Mouse (Mus musculus) myocyte (in vitro differentiated cells): Measurements from ENCODE around the gene Rplp2. TPM values are rescaled to one million over a fixed set of nuclear protein-coding genes. Genes with fewer than 3 reads are reported as not detected.
A peak's percentile ranks its signal among the peaks of the same experiment; 100 is the strongest.

Experiments used
- H3K27me3 ChIP-seq: one replicate; pipeline ENCODE4 v1.6.1; 2011; ENCODE audit not compliant: control insufficient read depth, insufficient read depth, insufficient read length
- H3K36me3 ChIP-seq: one replicate; pipeline ENCODE4 v1.6.1; 2011; ENCODE audit not compliant: control insufficient read depth, insufficient read depth
- H3K4me2 ChIP-seq: one replicate; pipeline ENCODE4 v1.6.1; 2011; ENCODE audit warnings: low read depth, control low read depth
- H3K4me3 ChIP-seq: one replicate; pipeline ENCODE4 v1.5.1; 2011; ENCODE audit warnings: mild to moderate bottlenecking, control low read depth, moderate library complexity
- H3K79me2 ChIP-seq: one replicate; pipeline ENCODE4 v1.6.1; 2011; ENCODE audit not compliant: control insufficient read depth, insufficient read depth
- H3ac ChIP-seq: one replicate; pipeline ENCODE4 v1.6.1; 2011; ENCODE audit not compliant: control insufficient read depth, insufficient read length
- CEBPB ChIP-seq: IDR thresholded peaks from 2 replicates; pipeline ENCODE4 v1.6.1; 2011; ENCODE audit warnings: mild to moderate bottlenecking, moderate library complexity; ENCODE audit not compliant: poor library complexity, insufficient read depth, severe bottlenecking
- E2F4 ChIP-seq: IDR thresholded peaks from one replicate; pipeline ENCODE4 v1.6.1; 2011; ENCODE audit warnings: mild to moderate bottlenecking, control low read depth, moderate library complexity; ENCODE audit not compliant: insufficient read depth
- MAX ChIP-seq: IDR thresholded peaks from one replicate; pipeline ENCODE4 v1.6.1; 2011; ENCODE audit warnings: low read depth, mild to moderate bottlenecking, control low read depth
- MYOD1 ChIP-seq, 3 experiments: IDR thresholded peaks; one replicate each; pipeline ENCODE4 v1.6.1; 2011; ENCODE audit warnings: control low read depth in 2 of 3, low read depth in 2 of 3, mild to moderate bottlenecking in 2 of 3, moderate library complexity in 1 of 3; ENCODE audit not compliant: insufficient read length in 2 of 3, control insufficient read depth in 1 of 3
- MYOG ChIP-seq, 3 experiments: IDR thresholded peaks; one replicate each; pipeline ENCODE4 v1.6.1; 2011; ENCODE audit warnings: control low read depth in 2 of 3, low read depth in 2 of 3, mild to moderate bottlenecking in 2 of 3; ENCODE audit not compliant: insufficient read length in 2 of 3, control insufficient read depth in 1 of 3, insufficient read depth in 1 of 3
- POLR2A ChIP-seq: IDR thresholded peaks from one replicate; pipeline ENCODE4 v1.6.1; 2011; ENCODE audit warnings: low read depth, mild to moderate bottlenecking, control low read depth, moderate library complexity; ENCODE audit not compliant: insufficient read length
- POLR2AphosphoS2 ChIP-seq: IDR thresholded peaks from one replicate; pipeline ENCODE4 v1.6.1; 2011; ENCODE audit warnings: low read depth, control low read depth; ENCODE audit not compliant: insufficient read length
- REST ChIP-seq: IDR thresholded peaks from one replicate; pipeline ENCODE4 v1.6.1; 2011; ENCODE audit warnings: mild to moderate bottlenecking, control low read depth, moderate library complexity; ENCODE audit not compliant: insufficient read depth, insufficient read length
- SRF ChIP-seq: IDR thresholded peaks from one replicate; pipeline ENCODE4 v1.6.1; 2011; ENCODE audit warnings: low read depth; ENCODE audit not compliant: control insufficient read depth, insufficient read length
- TCF12 ChIP-seq: IDR thresholded peaks from one replicate; pipeline ENCODE4 v1.6.1; 2011; ENCODE audit warnings: mild to moderate bottlenecking, control low read depth; ENCODE audit not compliant: poor library complexity, insufficient read depth, severe bottlenecking
- TCF3 ChIP-seq: IDR thresholded peaks from one replicate; pipeline ENCODE4 v1.6.1; 2011; ENCODE audit warnings: low read depth, control low read depth; ENCODE audit not compliant: insufficient read length
- USF1 ChIP-seq: IDR thresholded peaks from one replicate; pipeline ENCODE4 v1.6.1; 2011; ENCODE audit warnings: low read depth, mild to moderate bottlenecking, control low read depth, moderate library complexity
- polyA plus RNA-seq: library from polyadenylated mRNA; unstranded; fragments of >200 nt; fragmentation: generic; extraction: Trizol; gene quantifications from one replicate; pipeline ENCODE4 v1.2.1, GENCODE M21; 2012; ENCODE audit warnings: missing spikeins

The Rplp2 gene
- polyA plus RNA-seq, 1 experiment = 5,265 TPM

- H3ac ChIP-seq = no peak overlapping the region
- TF ChIP-seq SRF = no peak
- no peak for TF ChIP-seq TCF12
- TF ChIP-seq MAX = no peak
- no peak for TF ChIP-seq POLR2A
- no peak for TF ChIP-seq POLR2AphosphoS2
- TF ChIP-seq MYOD1 (IDR thresholded peaks at IDR 0.05; ENCODE audit: control insufficient read depth in 1 of 3, insufficient read length in 2 of 3, low read depth in 2 of 3) = no peak
- TF ChIP-seq E2F4 = no peak
- TF ChIP-seq USF1 = no peak
- no peak for TF ChIP-seq CEBPB
- no peak for TF ChIP-seq TCF3
- no peak for TF ChIP-seq REST
- no peak for TF ChIP-seq MYOG (IDR thresholded peaks at IDR 0.05; ENCODE audit: control insufficient read depth in 1 of 3, insufficient read depth in 1 of 3, insufficient read length in 2 of 3, low read depth in 2 of 3)
- H3K36me3 ChIP-seq = no peaks in the 10 kb centered on the region
- H3K4me2 ChIP-seq = no peak overlapping the region
- no peak overlapping the region for H3K4me3 ChIP-seq
- H3K79me2 ChIP-seq = no peaks in the 10 kb centered on the region
- no peaks in the 10 kb centered on the region for H3K27me3 ChIP-seq
Measured at GRCm38 (mm10) chr7:141426948-141427730, 20.0 kb upstream of the Rplp2 start.

- Histone ChIP-seq H3K36me3 (no peaks in the 10 kb centered on the region), H3ac (no peak overlapping the region), H3K79me2 (no peaks in the 10 kb centered on the region), H3K4me3 (no peak overlapping the region), H3K4me2 (no peak overlapping the region), H3K27me3 (no peaks in the 10 kb centered on the region)
- no peak for TF ChIP-seq E2F4
Measured at GRCm38 (mm10) chr7:141428701-141429100, 18.5 kb upstream of the Rplp2 start.

- Histone ChIP-seq H3K79me2 (no peaks in the 10 kb centered on the region), H3K4me2 (no peak within 1 kb of the TSS), H3K36me3 (no peaks in the 10 kb centered on the region), H3K27me3 (no peaks in the 10 kb centered on the region), H3K4me3 (no peak within 1 kb of the TSS), H3ac (no peak within 1 kb of the TSS)
- TF ChIP-seq TCF12 (no peak), POLR2AphosphoS2 (peak; percentile 22)
Measured at GRCm38 (mm10) chr7:141429310-141429709, 17.9 kb upstream of the Rplp2 start, which contains the start of gene Cend1. Gene Cend1 (minus strand): TSS chr7:141429491.

GRCm38 (mm10) chr7:141429840-141430584 is 17.2 kb upstream of the Rplp2 start:
- Histone ChIP-seq H3K36me3 (no peaks in the 10 kb centered on the region), H3K4me2 (no peak overlapping the region), H3ac (no peak overlapping the region), H3K4me3 (no peak overlapping the region), H3K27me3 (no peaks in the 10 kb centered on the region), H3K79me2 (peaks cover 4% of the 10 kb centered on the region)
- TF ChIP-seq MYOD1 (IDR thresholded peaks at IDR 0.05; ENCODE audit: control insufficient read depth in 1 of 3, insufficient read length in 2 of 3, low read depth in 2 of 3) (no peak), TCF12 (no peak), MYOG (IDR thresholded peaks at IDR 0.05; ENCODE audit: control insufficient read depth in 1 of 3, insufficient read depth in 1 of 3, insufficient read length in 2 of 3, low read depth in 2 of 3) (no peak), POLR2A (no peak), MAX (no peak), CEBPB (no peak), USF1 (no peak), SRF (no peak), REST (no peak)

- no peak overlapping the region for H3ac ChIP-seq
- H3K27me3 ChIP-seq = no peaks in the 10 kb centered on the region
- no peaks in the 10 kb centered on the region for H3K36me3 ChIP-seq
- TF ChIP-seq TCF12 = no peak
- no peak for TF ChIP-seq MAX
- TF ChIP-seq REST = no peak
- no peak for TF ChIP-seq SRF
- no peak for TF ChIP-seq CEBPB
- TF ChIP-seq TCF3 = no peak
- TF ChIP-seq MYOG (IDR thresholded peaks at IDR 0.05; ENCODE audit: control insufficient read depth in 1 of 3, insufficient read depth in 1 of 3, insufficient read length in 2 of 3, low read depth in 2 of 3) = no peak
- TF ChIP-seq POLR2AphosphoS2 = no peak
- TF ChIP-seq MYOD1 (IDR thresholded peaks at IDR 0.05; ENCODE audit: control insufficient read depth in 1 of 3, insufficient read length in 2 of 3, low read depth in 2 of 3) = no peak
- TF ChIP-seq E2F4 = no peak
- no peak for TF ChIP-seq POLR2A
- TF ChIP-seq USF1 = no peak
- no peak overlapping the region for H3K4me3 ChIP-seq
- no peak overlapping the region for H3K4me2 ChIP-seq
- peaks cover 6% of the 10 kb centered on the region for H3K79me2 ChIP-seq
Measured at GRCm38 (mm10) chr7:141430585-141431240, 16.5 kb upstream of the Rplp2 start.
